Mouse (Mus musculus) MEL (cell line): ENCODE data around the gene Uspl1. TPM values are rescaled to one million over a fixed set of nuclear protein-coding genes. Genes with fewer than 3 reads are reported as not detected.

ENCODE experiments used
- DNase-seq: peaks from one replicate; pipeline ENCODE4 v3.0.0; 2011; ENCODE audit warnings: low read depth, low spot score
- H3K27ac ChIP-seq: 2 replicates; pipeline ENCODE4 v1.5.1; 2012; ENCODE audit warnings: low read depth, mild to moderate bottlenecking, control low read depth, low read length, moderate library complexity; ENCODE audit not compliant: control insufficient read depth
- H3K27me3 ChIP-seq, 2 experiments: fragments of 150-350 bp in 1 of 2; sonication (generic) in 1 of 2; 2 replicates each; pipeline ENCODE4 v1.6.1; 2012; ENCODE audit warnings: low read length in 2 of 2, mild to moderate bottlenecking in 2 of 2, improper control_type of control experiment in 1 of 2, moderate library complexity in 1 of 2; ENCODE audit not compliant: insufficient read depth in 2 of 2, control insufficient read depth in 1 of 2
- H3K36me3 ChIP-seq, 2 experiments: 2 replicates each; pipeline ENCODE4 v1.6.1; 2012 to 2014; ENCODE audit warnings: low read length in 2 of 2, improper control_type of control experiment in 1 of 2, inconsistent platforms in 1 of 2, mild to moderate bottlenecking in 1 of 2; ENCODE audit not compliant: insufficient read depth in 2 of 2, control insufficient read depth in 1 of 2
- H3K4me1 ChIP-seq, 2 experiments: fragments of 150-350 bp in 1 of 2; sonication (generic) in 1 of 2; 2 replicates each; pipeline ENCODE4 v1.6.1; 2012; ENCODE audit warnings: low read length in 2 of 2, improper control_type of control experiment in 1 of 2, mild to moderate bottlenecking in 1 of 2; ENCODE audit not compliant: insufficient read depth in 2 of 2, control insufficient read depth in 1 of 2
- H3K4me3 ChIP-seq, 2 experiments: fragments of 150-350 bp in 1 of 2; sonication (generic) in 1 of 2; 2 replicates each; pipeline ENCODE4 v1.5.1; 2012; ENCODE audit warnings: low read depth in 2 of 2, low read length in 2 of 2, mild to moderate bottlenecking in 2 of 2, moderate library complexity in 2 of 2, control low read depth in 1 of 2, improper control_type of control experiment in 1 of 2; ENCODE audit not compliant: control insufficient read depth in 1 of 2, insufficient read depth in 1 of 2
- H3K79me2 ChIP-seq: 2 replicates; pipeline ENCODE4 v1.6.1; 2012; ENCODE audit warnings: mild to moderate bottlenecking, low read length, moderate library complexity; ENCODE audit not compliant: control insufficient read depth, poor library complexity, insufficient read depth
- H3K9ac ChIP-seq: 2 replicates; pipeline ENCODE4 v1.6.1; 2012; ENCODE audit warnings: low read depth, mild to moderate bottlenecking, control low read depth, low read length, moderate library complexity; ENCODE audit not compliant: control insufficient read depth, poor library complexity, severe bottlenecking
- H3K9me3 ChIP-seq: fragments of 150-350 bp; sonication (generic); replicated peaks from 2 replicates; pipeline ENCODE4 v1.6.1; 2012; ENCODE audit warnings: mild to moderate bottlenecking, low read length, improper control_type of control experiment, moderate library complexity; ENCODE audit not compliant: insufficient read depth
- BHLHE40 ChIP-seq: IDR thresholded peaks from 2 replicates; pipeline ENCODE4 v1.6.1; 2012; ENCODE audit warnings: low read depth, mild to moderate bottlenecking, inconsistent platforms, low read length, improper control_type of control experiment, borderline replicate concordance
- CHD1 ChIP-seq: IDR thresholded peaks from 2 replicates; pipeline ENCODE4 v1.6.1; 2012; ENCODE audit warnings: low read depth, mild to moderate bottlenecking, inconsistent platforms, low read length, improper control_type of control experiment
- E2F4 ChIP-seq: IDR thresholded peaks from 2 replicates; pipeline ENCODE4 v1.6.1; 2011; ENCODE audit warnings: low read depth, low read length, improper control_type of control experiment, borderline replicate concordance
- ELF1 ChIP-seq: IDR thresholded peaks from 2 replicates; pipeline ENCODE4 v1.6.1; 2014; ENCODE audit warnings: low read depth, mild to moderate bottlenecking, inconsistent platforms, low read length, improper control_type of control experiment, moderate library complexity
- EP300 ChIP-seq, 2 experiments: IDR thresholded peaks; 2 replicates each; pipeline ENCODE4 v1.6.1; 2011; ENCODE audit warnings: improper control_type of control experiment in 2 of 2, low read length in 2 of 2, low read depth in 1 of 2, mild to moderate bottlenecking in 1 of 2
- ETS1 ChIP-seq: IDR thresholded peaks from 2 replicates; pipeline ENCODE4 v1.6.1; 2012; ENCODE audit warnings: low read depth, mild to moderate bottlenecking, inconsistent platforms, low read length, improper control_type of control experiment, moderate library complexity
- GABPA ChIP-seq: IDR thresholded peaks from 2 replicates; pipeline ENCODE4 v1.6.1; 2012; ENCODE audit warnings: low read depth, mild to moderate bottlenecking, inconsistent platforms, low read length, improper control_type of control experiment, moderate library complexity
- GATA1 ChIP-seq: IDR thresholded peaks from 2 replicates; pipeline ENCODE4 v1.6.1; 2011; ENCODE audit warnings: low read depth, low read length, improper control_type of control experiment
- HCFC1 ChIP-seq: IDR thresholded peaks from 2 replicates; pipeline ENCODE4 v1.6.1; 2012; ENCODE audit warnings: low read depth, mild to moderate bottlenecking, inconsistent platforms, low read length, improper control_type of control experiment, moderate library complexity
- JUND ChIP-seq: IDR thresholded peaks from 2 replicates; pipeline ENCODE4 v1.6.1; 2011; ENCODE audit warnings: low read depth, mild to moderate bottlenecking, improper control_type of control experiment, low read length
- MAZ ChIP-seq: IDR thresholded peaks from 2 replicates; pipeline ENCODE4 v1.6.1; 2012; ENCODE audit warnings: low read depth, mild to moderate bottlenecking, inconsistent platforms, low read length, improper control_type of control experiment
- MEF2A ChIP-seq: IDR thresholded peaks from 2 replicates; pipeline ENCODE4 v1.6.1; 2014; ENCODE audit warnings: low read depth, mild to moderate bottlenecking, inconsistent platforms, low read length, improper control_type of control experiment; ENCODE audit not compliant: poor library complexity, insufficient replicate concordance, severe bottlenecking; ENCODE audit errors: extremely low read depth
- MXI1 ChIP-seq: IDR thresholded peaks from 2 replicates; pipeline ENCODE4 v1.6.1; 2011; ENCODE audit warnings: mild to moderate bottlenecking, low read depth, low read length, improper control_type of control experiment
- MYB ChIP-seq: IDR thresholded peaks from 2 replicates; pipeline ENCODE4 v1.6.1; 2011; ENCODE audit warnings: mild to moderate bottlenecking, low read depth, low read length, improper control_type of control experiment
- MYC ChIP-seq: IDR thresholded peaks from 2 replicates; pipeline ENCODE4 v1.6.1; 2011; ENCODE audit warnings: low read depth, mild to moderate bottlenecking, low read length, improper control_type of control experiment, moderate library complexity
- NRF1 ChIP-seq: IDR thresholded peaks from 2 replicates; pipeline ENCODE4 v1.6.1; 2014; ENCODE audit warnings: low read depth, mild to moderate bottlenecking, inconsistent platforms, low read length, improper control_type of control experiment, moderate library complexity; ENCODE audit not compliant: poor library complexity, insufficient read depth, severe bottlenecking
- POLR2AphosphoS2 ChIP-seq: IDR thresholded peaks from 2 replicates; pipeline ENCODE4 v1.6.1; 2011; ENCODE audit warnings: low read length, improper control_type of control experiment
- POLR2AphosphoS5 ChIP-seq: IDR thresholded peaks from 2 replicates; pipeline ENCODE4 v1.6.1; 2012; ENCODE audit warnings: low read depth, borderline replicate concordance, mild to moderate bottlenecking, inconsistent platforms, low read length, moderate library complexity, mixed read lengths
- RAD21 ChIP-seq: IDR thresholded peaks from 2 replicates; pipeline ENCODE4 v1.6.1; 2011; ENCODE audit warnings: mild to moderate bottlenecking, low read depth, low read length, improper control_type of control experiment
- SMC3 ChIP-seq: IDR thresholded peaks from 2 replicates; pipeline ENCODE4 v1.6.1; 2011; ENCODE audit warnings: low read depth, low read length, improper control_type of control experiment
- TBP ChIP-seq: IDR thresholded peaks from 2 replicates; pipeline ENCODE4 v1.8.0; 2011; ENCODE audit warnings: low read depth, low read length, improper control_type of control experiment
- TCF12 ChIP-seq: IDR thresholded peaks from 2 replicates; pipeline ENCODE4 v1.6.1; 2014; ENCODE audit warnings: low read depth, mild to moderate bottlenecking, inconsistent platforms, low read length, improper control_type of control experiment, moderate library complexity
- UBTF ChIP-seq: IDR thresholded peaks from 2 replicates; pipeline ENCODE4 v1.6.1; 2012; ENCODE audit warnings: low read depth, mild to moderate bottlenecking, inconsistent platforms, low read length, improper control_type of control experiment, moderate library complexity, borderline replicate concordance; ENCODE audit not compliant: insufficient read depth
- USF1 ChIP-seq: IDR thresholded peaks from 2 replicates; pipeline ENCODE4 v1.6.1; 2014; ENCODE audit warnings: low read depth, mild to moderate bottlenecking, inconsistent platforms, low read length, improper control_type of control experiment, moderate library complexity
- USF2 ChIP-seq, 2 experiments: IDR thresholded peaks; 2 replicates each; pipeline ENCODE4 v1.6.1; 2011 to 2012; ENCODE audit warnings: improper control_type of control experiment in 2 of 2, low read length in 2 of 2, borderline replicate concordance in 1 of 2, inconsistent platforms in 1 of 2, low read depth in 1 of 2, mild to moderate bottlenecking in 1 of 2; ENCODE audit not compliant: insufficient read depth in 1 of 2
- ZC3H11A ChIP-seq: IDR thresholded peaks from 2 replicates; pipeline ENCODE4 v1.6.1; 2012; ENCODE audit warnings: low read depth, mild to moderate bottlenecking, inconsistent platforms, low read length, improper control_type of control experiment
- ZKSCAN1 ChIP-seq: IDR thresholded peaks from 2 replicates; pipeline ENCODE4 v1.6.1; 2012; ENCODE audit warnings: low read depth, mild to moderate bottlenecking, inconsistent platforms, low read length, improper control_type of control experiment, moderate library complexity
- ZMIZ1 ChIP-seq: IDR thresholded peaks from 2 replicates; pipeline ENCODE4 v1.6.1; 2012; ENCODE audit warnings: low read depth, mild to moderate bottlenecking, inconsistent platforms, low read length, improper control_type of control experiment, moderate library complexity
- ZNF384 ChIP-seq: IDR thresholded peaks from 2 replicates; pipeline ENCODE4 v1.6.1; 2012; ENCODE audit warnings: low read depth, mild to moderate bottlenecking, inconsistent platforms, low read length, improper control_type of control experiment
- polyA plus RNA-seq, 2 experiments: library from polyadenylated mRNA; stranded (reverse) in 1 of 2; unstranded in 1 of 2; fragments of >175 nt in 1 of 2; fragments of >200 nt in 1 of 2; gene quantifications; 2 replicates each; pipeline versions ENCODE4 v1.2.1 to v1.2.4; 2012; ENCODE audit warnings: low replicate concordance in 2 of 2, low read depth in 1 of 2; ENCODE audit not compliant: insufficient read length in 2 of 2, insufficient read depth in 1 of 2, missing spikeins in 1 of 2
- total RNA-seq: library from RNA; depleted of rRNA; stranded (reverse); fragments of 300-350 nt; gene quantifications from 2 replicates; pipeline ENCODE4 v1.2.3, GENCODE M21; 2012

The Uspl1 gene
- total and polyA plus RNA-seq, 3 experiments = 68.5 to 179 (median 94.4) TPM

DNA sequence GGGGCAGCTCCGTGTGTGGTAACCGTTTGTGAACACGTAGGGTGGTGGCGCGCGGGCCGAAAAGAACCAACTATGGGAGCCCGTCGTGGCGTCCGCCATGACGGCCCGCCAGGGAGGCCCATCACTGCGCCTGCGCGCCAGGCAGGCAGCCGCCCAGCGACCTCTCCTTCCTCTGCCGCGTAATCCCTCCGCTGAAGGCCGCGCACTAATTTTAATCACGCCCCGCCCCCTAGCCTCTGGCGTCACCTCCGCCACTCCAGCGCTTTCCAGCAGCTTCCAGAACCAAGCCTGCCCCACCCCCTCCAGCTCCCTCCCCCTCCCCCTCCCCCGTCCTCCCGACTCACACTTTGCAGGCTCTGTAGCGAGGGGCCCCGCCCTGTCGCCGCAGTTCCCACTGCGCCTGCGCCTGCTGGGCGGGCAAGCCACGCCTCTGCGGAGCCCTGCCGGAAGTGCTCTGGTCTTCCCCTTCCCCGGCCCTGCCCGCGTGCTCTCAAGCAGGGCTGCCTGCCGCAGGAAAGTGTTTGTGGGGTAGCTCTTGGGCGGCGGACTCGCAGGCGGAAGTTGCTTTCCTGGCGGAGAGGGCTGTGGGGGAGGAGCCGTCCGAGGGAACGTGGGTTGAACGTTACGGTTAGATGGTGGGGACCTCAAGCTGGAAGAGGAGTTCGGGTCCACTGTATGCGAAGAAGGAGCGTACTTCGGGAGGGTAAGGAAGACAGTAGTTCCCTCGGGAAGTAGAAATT, at the start of gene Uspl1, which contains the start of gene Hmgb1 (continued):
- peak; percentile 97 for TF ChIP-seq HCFC1
- no peak; the same call in 1 of the 2 replicates for TF ChIP-seq MEF2A
- TF ChIP-seq MAZ = peak; percentile 95
- TF ChIP-seq JUND = no peak

GRCm38 (mm10) chr5:149134751-149135454, 49.2 kb upstream of the Uspl1 start:
- Histone ChIP-seq H3K4me1 (peaks cover 8 to 19% of the 10 kb centered on the region in 2 experiments), H3K9me3 (no peaks in the 10 kb centered on the region), H3K79me2 (no peaks in the 10 kb centered on the region), H3K36me3 (peaks cover 0 to 17% of the 10 kb centered on the region in 2 experiments; a peak in 2 of 4 replicates), H3K27me3 (no peaks in the 10 kb centered on the region), H3K9ac (peak overlapping the region; percentile 49), H3K27ac (0 out of 2 replicates have a peak overlapping the region, but pooled peaks have one; percentile 3), H3K4me3 (peak overlapping the region; percentile 52 to 57)
- DNase-seq = peak; percentile 66
- TF ChIP-seq EP300 (IDR thresholded peaks at IDR 0.05; ENCODE audit: low read depth in 1 of 2, low read length in 2 of 2) (peak; percentile 67 to 77), BHLHE40 (peak; percentile 80; the same call in 1 of the 2 replicates), POLR2AphosphoS5 (no peak), E2F4 (no peak), MAZ (peak; percentile 75), ELF1 (0 out of 2 replicates have a peak, but pooled peaks have one; percentile 23), ZKSCAN1 (0 out of 2 replicates have a peak, but pooled peaks have one; percentile 8), MEF2A (no peak), TCF12 (peak; percentile 77), USF1 (peak; percentile 58; the same call in 1 of the 2 replicates), MYC (peak; percentile 18; the same call in 1 of the 2 replicates), RAD21 (no peak), ZMIZ1 (no peak), UBTF (no peak), MYB (no peak), HCFC1 (0 out of 2 replicates have a peak, but pooled peaks have one; percentile 33), GABPA (no peak), SMC3 (no peak), CHD1 (no peak; the same call in 1 of the 2 replicates), POLR2AphosphoS2 (no peak), ZC3H11A (no peak), GATA1 (peak; percentile 82), MXI1 (peak; percentile 74), ZNF384 (no peak), JUND (no peak), TBP (0 out of 2 replicates have a peak, but pooled peaks have one; percentile 34), NRF1 (no peak), ETS1 (peak; percentile 61), USF2 (IDR thresholded peaks at IDR 0.05; ENCODE audit: borderline replicate concordance in 1 of 2, insufficient read depth in 1 of 2, low read depth in 1 of 2, low read length in 2 of 2) (no peak)
